Mouse (Mus musculus) lung, embryonic 15.5 days (tissue): Measurements from ENCODE around the gene Gng7. TPM values are rescaled to one million over a fixed set of nuclear protein-coding genes. Genes with fewer than 3 reads are reported as not detected.
"Not testable (repeated sequence)": the region's sequence is repeated elsewhere in the genome, so short reads cannot be mapped to it uniquely, and the experiment has no call there.

Experiments used
- ATAC-seq: fragments of 200-750 bp; cut with Nextera tagmentation; 2 replicates; pipeline ENCODE4 v1.8.0; 2017; ENCODE audit warnings: moderate number of reproducible peaks, borderline replicate concordance; ENCODE audit not compliant: low FRiP score, low TSS enrichment; ENCODE audit errors: extremely low read depth
- H3K27ac ChIP-seq: fragments of 300-500 bp; sonication (generic); 2 replicates; pipeline ENCODE4 v1.5.1; 2015; ENCODE audit warnings: moderate library complexity, mild to moderate bottlenecking, inconsistent platforms
- H3K27me3 ChIP-seq: fragments of 300-500 bp; sonication (generic); 2 replicates; pipeline ENCODE4 v1.6.1; 2015; ENCODE audit warnings: inconsistent platforms
- H3K36me3 ChIP-seq: fragments of 300-500 bp; sonication (generic); 2 replicates; pipeline ENCODE4 v1.6.1; 2015; ENCODE audit warnings: inconsistent platforms
- H3K4me1 ChIP-seq: fragments of 300-500 bp; sonication (generic); 2 replicates; pipeline ENCODE4 v1.6.1; 2015; ENCODE audit warnings: inconsistent platforms
- H3K4me2 ChIP-seq: fragments of 300-500 bp; sonication (generic); 2 replicates; pipeline ENCODE4 v1.6.1; 2015; ENCODE audit warnings: inconsistent platforms, mild to moderate bottlenecking, moderate library complexity
- H3K4me3 ChIP-seq: fragments of 300-500 bp; sonication (generic); 2 replicates; pipeline ENCODE4 v1.5.1; 2015; ENCODE audit warnings: mild to moderate bottlenecking, inconsistent platforms
- H3K9ac ChIP-seq: fragments of 300-500 bp; sonication (generic); 2 replicates; pipeline ENCODE4 v1.6.1; 2015; ENCODE audit warnings: inconsistent platforms
- H3K9me3 ChIP-seq: fragments of 300-500 bp; sonication (generic); 2 replicates; pipeline ENCODE4 v1.6.1; 2016; ENCODE audit warnings: inconsistent platforms
- WGBS: fragments of 180-500 bp; shearing (Covaris S2); methylation state at CpG from one replicate; pipeline ENCODE4 v1.1.7; 2015; 5-methylcytosine and 5-hydroxymethylcytosine counted together
- polyA plus RNA-seq: library from polyadenylated mRNA; unstranded; fragments of >200 nt; fragmentation: Nextera tagmentation; extraction: Ambion mirVana; gene quantifications from 2 replicates; pipeline ENCODE4 v1.2.1, GENCODE M21; 2015

Gng7 gene
- polyA plus RNA-seq, 1 experiment from 2014 or later: 6.6 TPM

DNA sequence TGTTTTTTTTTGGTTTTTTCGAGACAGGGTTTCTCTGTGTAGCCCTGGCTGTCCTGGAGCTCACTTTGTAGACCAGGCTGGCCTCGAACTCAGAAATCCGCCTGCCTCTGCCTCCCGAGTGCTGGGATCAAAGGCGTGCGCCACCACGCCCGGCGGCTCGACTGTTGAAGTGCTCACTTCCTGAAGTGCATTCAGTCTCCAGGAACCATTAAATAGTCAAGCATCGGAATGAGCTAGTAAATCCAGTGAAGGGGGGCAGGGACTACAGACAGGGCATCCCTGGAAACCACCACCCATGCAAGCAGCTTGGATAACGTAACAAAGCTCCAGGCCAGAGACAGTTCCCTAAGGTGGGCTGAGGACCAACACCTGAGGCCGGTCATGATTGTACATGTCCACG is 30.5 kb upstream of the Gng7 start:
- not testable (repeated sequence) for H3K9me3 ChIP-seq, H3K27ac ChIP-seq, ATAC-seq, H3K4me1 ChIP-seq, H3K27me3 ChIP-seq, H3K4me2 ChIP-seq, H3K4me3 ChIP-seq, H3K9ac ChIP-seq
- WGBS: 84% methylated on average over 14 of the region's 14 CpGs
- H3K36me3 ChIP-seq: peaks cover 71% of the 10 kb centered on the region

DNA sequence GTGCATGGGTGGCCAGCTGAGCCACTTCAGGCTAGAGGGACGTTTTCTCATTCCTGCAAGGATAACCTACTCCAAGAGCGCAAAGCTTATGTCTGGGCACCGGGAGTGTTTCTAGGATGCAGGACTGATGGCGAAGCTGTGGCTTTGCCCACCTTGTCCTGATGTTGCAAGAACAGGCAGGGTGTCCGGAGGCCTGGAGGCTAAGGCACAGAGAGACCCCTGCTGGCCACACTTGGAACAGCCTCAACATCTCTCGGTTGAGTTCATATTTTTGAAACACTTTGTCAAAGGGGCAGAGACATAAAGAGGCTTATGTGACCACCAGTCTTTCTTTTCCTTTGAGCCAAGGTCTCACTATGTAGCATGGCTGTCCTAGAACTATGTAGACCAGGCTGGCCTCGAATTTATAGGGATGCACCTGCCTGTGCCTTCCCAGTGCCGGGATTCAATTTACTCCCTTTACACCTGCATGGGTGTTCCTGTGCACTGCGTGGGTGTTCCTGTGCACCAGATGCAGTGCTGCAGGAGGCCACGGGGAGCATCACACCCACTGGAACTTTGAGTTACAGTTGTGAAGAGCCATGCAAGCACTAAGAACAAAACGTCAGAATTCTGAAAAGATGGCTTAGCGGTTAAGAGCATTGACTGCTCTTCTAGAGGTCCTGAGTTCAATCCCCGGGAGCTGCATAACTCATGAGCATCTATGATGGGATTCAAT is 26.9 kb upstream of the Gng7 start:
- Histone ChIP-seq H3K9me3 (no peaks in the 10 kb centered on the region), H3K36me3 (peaks cover 35% of the 10 kb centered on the region), H3K4me3 (no peak overlapping the region), H3K9ac (no peak overlapping the region), H3K4me2 (no peak overlapping the region), H3K27me3 (no peaks in the 10 kb centered on the region), H3K4me1 (peaks cover 4% of the 10 kb centered on the region; the same call in 1 of the 2 replicates), H3K27ac (no peak overlapping the region)
- 27% methylated on average over 13 of the region's 13 CpGs for WGBS
- no peak for ATAC-seq

DNA sequence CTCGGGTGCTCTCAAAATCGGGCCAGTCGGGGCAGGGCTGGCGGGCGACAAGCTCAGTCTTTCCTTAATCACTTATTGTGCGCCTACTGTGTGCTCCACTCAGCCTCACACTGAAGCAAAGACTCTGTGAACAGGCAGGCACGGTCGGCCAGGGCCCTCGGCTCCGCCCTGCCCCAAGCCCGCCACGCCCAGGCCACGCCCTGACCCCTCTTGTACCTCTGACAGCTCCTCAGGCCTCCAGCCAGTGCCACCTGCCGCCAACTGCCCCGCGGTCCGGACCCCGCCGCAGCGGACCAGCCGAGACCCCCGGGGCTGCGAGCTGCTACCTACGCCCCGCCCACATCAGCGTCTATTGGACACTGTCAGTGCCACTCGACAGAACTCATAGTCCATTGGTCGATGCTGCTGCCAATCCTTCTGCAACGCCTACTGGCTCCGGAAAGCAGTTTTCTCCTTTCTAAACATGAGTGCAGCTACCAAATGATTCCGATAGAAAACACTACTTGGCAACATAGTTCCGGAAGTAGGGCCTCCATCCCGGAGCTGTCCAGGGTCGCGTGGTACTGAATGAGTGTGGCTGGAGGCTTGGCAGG is 22.3 kb upstream of the Gng7 start, which contains the start of gene Slc39a3:
TSS of gene Slc39a3 (minus strand) at position 439 of the 593 bp plus-strand sequence.
- ATAC-seq: peak; percentile 98
- Histone ChIP-seq H3K4me3 (peak within 1 kb of the TSS; percentile 76), H3K4me1 (peaks cover 4% of the 10 kb centered on the region; the same call in 1 of the 2 replicates), H3K4me2 (peak within 1 kb of the TSS; percentile 79), H3K27me3 (no peaks in the 10 kb centered on the region), H3K36me3 (peaks cover 7% of the 10 kb centered on the region; the same call in 1 of the 2 replicates), H3K27ac (peak within 1 kb of the TSS; percentile 25), H3K9me3 (no peaks in the 10 kb centered on the region), H3K9ac (peak within 1 kb of the TSS; percentile 64)
- WGBS: 1% methylated on average over 35 of the region's 35 CpGs

DNA sequence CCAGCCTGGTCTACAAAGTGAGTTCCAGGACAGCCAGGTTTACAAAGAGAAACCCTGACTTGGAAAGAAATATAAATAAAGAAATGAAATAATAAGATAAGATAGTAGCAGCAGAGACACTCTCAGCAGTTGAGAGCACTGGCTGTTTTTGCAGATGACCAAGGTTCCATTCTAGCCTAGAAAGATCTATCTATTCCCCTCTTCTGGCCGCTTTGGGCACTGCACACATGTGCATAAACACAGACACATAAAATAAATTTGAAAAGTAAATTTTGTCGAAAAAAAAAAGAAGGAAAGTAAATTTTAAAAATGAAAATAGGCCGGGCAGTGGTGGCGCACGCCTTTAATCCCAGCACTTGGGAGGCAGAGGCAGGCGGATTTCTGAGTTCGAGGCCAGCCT is 21.5 kb upstream of the Gng7 start:
- Histone ChIP-seq H3K9me3 (no peaks in the 10 kb centered on the region), H3K27me3 (no peaks in the 10 kb centered on the region), H3K27ac (no peak overlapping the region), H3K4me1 (peaks cover 4% of the 10 kb centered on the region; the same call in 1 of the 2 replicates), H3K4me2 (no peak overlapping the region), H3K4me3 (no peak overlapping the region), H3K36me3 (peaks cover 7% of the 10 kb centered on the region; the same call in 1 of the 2 replicates), H3K9ac (no peak overlapping the region)
- 75% methylated on average over 7 of the region's 7 CpGs for WGBS
- no peak for ATAC-seq

DNA sequence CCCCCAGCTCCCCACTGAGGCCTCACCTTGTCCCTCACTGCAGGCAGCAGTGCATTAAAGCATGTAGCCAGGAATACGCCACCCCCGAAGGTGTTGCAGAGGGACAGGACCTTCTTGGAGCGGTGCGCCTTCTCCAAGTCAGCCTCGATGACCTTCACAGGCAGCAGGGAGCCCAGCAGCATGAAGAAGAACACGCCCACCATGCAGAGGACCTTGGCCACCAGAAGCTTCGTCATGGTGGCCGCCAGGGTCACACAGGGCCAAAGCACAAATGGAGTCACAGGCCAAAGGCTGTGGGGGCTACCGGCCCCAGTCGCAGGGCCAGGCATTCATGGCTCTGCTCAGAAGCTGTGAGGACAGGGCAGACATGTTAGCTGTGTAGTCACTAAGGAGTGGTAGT is 18.8 kb upstream of the Gng7 start:
- no peaks in the 10 kb centered on the region for H3K9me3 ChIP-seq
- WGBS: 79% methylated on average over 10 of the region's 10 CpGs
- peaks cover 4% of the 10 kb centered on the region; the same call in 1 of the 2 replicates for H3K4me1 ChIP-seq
- no peaks in the 10 kb centered on the region for H3K27me3 ChIP-seq
- no peak overlapping the region for H3K27ac ChIP-seq
- peaks cover 10% of the 10 kb centered on the region; the same call in 1 of the 2 replicates for H3K36me3 ChIP-seq
- no peak overlapping the region for H3K4me3 ChIP-seq
- H3K4me2 ChIP-seq: no peak overlapping the region
- no peak overlapping the region for H3K9ac ChIP-seq
- no peak for ATAC-seq

DNA sequence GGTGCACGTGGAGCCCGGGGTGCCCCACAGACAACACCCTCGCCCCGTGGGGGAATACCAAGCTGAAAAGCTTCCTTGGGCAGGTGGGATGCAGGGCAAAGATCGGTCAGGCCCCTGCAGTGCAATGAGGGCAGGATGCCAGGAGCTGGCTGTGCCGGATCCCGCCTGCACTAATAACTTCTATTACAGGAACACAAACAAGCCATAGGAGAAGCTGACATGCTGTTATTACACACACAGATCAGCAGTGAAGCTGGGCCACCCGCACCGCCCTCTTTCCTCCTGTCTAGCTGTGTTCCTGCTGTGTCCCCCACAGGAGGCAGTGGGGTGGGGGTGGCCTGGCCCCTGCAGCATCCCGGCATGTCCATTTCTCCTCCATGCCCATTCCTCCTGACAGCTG is 14.3 kb upstream of the Gng7 start:
- H3K4me3 ChIP-seq: no peak overlapping the region
- 58% methylated on average over 10 of the region's 10 CpGs for WGBS
- peaks cover 23% of the 10 kb centered on the region for H3K27me3 ChIP-seq
- H3K9ac ChIP-seq: no peak overlapping the region
- no peak overlapping the region for H3K27ac ChIP-seq
- H3K36me3 ChIP-seq: peaks cover 10% of the 10 kb centered on the region; the same call in 1 of the 2 replicates
- H3K4me1 ChIP-seq: peaks cover 5% of the 10 kb centered on the region
- no peak overlapping the region for H3K4me2 ChIP-seq
- H3K9me3 ChIP-seq: no peaks in the 10 kb centered on the region
- no peak for ATAC-seq

DNA sequence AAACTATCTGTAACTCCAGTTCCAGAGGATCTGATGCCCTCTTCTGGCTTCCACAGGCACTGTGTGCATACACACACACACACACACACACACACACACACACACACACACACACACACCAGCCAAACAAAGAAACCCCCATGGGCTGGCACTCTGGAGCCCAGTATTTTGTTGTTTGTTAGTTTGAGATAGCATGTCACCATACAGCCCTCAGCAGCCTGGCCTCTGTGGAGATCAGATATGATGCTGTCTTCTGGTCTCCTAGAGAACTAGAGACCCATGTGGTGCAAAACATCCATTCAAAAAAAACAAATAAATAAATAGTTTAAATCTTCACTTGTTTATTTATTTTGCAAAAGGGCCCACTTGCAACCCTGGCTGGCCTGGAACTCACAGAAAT is 13.5 kb upstream of the Gng7 start:
- Histone ChIP-seq H3K4me3 (no peak overlapping the region), H3K27ac (no peak overlapping the region), H3K27me3 (peaks cover 30% of the 10 kb centered on the region), H3K9me3 (no peaks in the 10 kb centered on the region), H3K4me2 (no peak overlapping the region), H3K4me1 (peaks cover 5% of the 10 kb centered on the region), H3K36me3 (peaks cover 10% of the 10 kb centered on the region; the same call in 1 of the 2 replicates), H3K9ac (no peak overlapping the region)
- no peak for ATAC-seq

DNA sequence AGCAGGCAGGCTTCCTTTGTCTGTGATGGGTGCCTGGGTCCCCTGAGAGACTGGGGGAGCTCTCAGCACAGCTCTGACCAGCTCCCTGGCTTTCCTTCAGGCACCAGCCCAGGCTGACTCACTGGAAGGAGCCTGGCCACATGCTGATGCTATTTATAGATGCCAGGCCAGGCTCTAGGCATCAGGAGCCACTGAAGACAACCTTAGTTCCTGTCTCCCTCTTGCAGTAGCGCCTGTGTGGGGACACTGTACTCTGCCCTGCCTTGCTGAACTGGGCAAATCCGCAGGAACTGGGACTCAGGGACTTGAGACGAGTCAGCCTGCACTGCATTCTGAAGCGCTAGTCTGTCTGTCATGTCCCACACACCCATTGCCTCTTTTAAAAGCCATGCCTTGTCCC is 12.6 kb upstream of the Gng7 start:
- ATAC-seq: no peak
- 51% methylated on average over 4 of the region's 4 CpGs for WGBS
- Histone ChIP-seq H3K36me3 (peaks cover 2% of the 10 kb centered on the region; the same call in 1 of the 2 replicates), H3K4me3 (no peak overlapping the region), H3K4me2 (no peak overlapping the region), H3K9ac (no peak overlapping the region), H3K27ac (no peak overlapping the region), H3K4me1 (peaks cover 5% of the 10 kb centered on the region), H3K27me3 (peaks cover 38% of the 10 kb centered on the region), H3K9me3 (no peaks in the 10 kb centered on the region)

DNA sequence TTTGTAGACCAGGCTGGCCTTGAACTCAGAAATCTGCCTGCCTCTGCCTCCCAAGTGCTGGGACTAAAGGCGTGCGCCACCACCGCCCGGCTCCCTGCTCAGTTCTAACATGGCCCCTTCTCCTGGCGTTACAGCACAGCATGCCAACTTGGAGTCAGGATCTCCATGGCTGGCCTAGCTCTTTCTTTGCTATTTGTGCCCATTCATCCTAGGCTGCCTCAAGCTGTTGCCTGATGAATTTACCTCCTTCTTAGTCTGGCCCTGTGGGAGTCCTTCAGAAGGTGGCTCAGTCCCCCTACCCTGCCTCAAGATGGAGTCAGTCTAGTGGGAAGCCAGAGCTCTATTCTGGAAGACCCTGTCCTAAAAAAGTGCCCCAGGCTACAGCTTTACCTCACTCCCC is 12.1 kb upstream of the Gng7 start:
- H3K4me1 ChIP-seq: peaks cover 5% of the 10 kb centered on the region
- no peak overlapping the region for H3K4me3 ChIP-seq
- H3K36me3 ChIP-seq: peaks cover 2% of the 10 kb centered on the region; the same call in 1 of the 2 replicates
- no peak overlapping the region for H3K9ac ChIP-seq
- H3K4me2 ChIP-seq: no peak overlapping the region
- 89% methylated on average over 5 of the region's 5 CpGs for WGBS
- no peak overlapping the region for H3K27ac ChIP-seq
- peaks cover 43% of the 10 kb centered on the region for H3K27me3 ChIP-seq
- no peaks in the 10 kb centered on the region for H3K9me3 ChIP-seq
- no peak for ATAC-seq

DNA sequence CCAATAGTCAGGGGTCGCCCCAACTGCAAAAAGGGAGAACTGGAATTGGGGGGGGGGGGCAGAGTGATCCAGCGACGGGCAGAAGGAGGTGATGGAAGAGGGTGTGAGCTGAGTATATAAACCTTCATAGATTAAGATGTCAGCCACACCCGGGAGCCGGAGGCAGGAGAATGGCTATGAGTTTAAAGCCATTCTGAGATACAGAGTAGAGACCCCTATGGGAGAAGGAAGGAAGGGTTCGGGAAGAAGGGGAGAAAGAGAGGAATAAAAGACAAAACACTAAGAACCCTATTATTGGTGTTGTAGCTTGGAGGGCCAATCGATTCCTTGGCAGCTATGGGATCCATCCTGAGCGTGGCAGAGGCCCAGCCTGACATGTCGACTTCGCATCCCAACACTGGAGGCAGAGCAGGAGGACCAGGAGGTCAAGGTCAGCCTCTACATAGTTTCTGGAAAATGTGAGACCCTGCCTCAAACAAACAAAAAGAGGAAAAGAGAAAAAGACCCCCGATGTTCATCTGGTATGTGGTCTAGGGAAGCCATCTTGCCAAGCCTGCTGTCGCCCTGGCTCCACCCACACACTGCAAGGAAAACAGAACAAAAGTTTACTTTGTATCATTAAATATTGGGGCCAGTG is 11.0 kb upstream of the Gng7 start, which contains the start of gene Diras1:
TSS of gene Diras1 (minus strand) at position 24 of the 637 bp plus-strand sequence.
- ATAC-seq: no peak
- Histone ChIP-seq H3K4me1 (peaks cover 5% of the 10 kb centered on the region), H3K36me3 (no peaks in the 10 kb centered on the region), H3K4me2 (peak within 1 kb of the TSS; percentile 51), H3K27me3 (peaks cover 52% of the 10 kb centered on the region), H3K27ac (no peak within 1 kb of the TSS), H3K4me3 (peak within 1 kb of the TSS; percentile 24), H3K9me3 (no peaks in the 10 kb centered on the region), H3K9ac (no peak within 1 kb of the TSS)
- 38% methylated on average over 12 of the region's 12 CpGs for WGBS

DNA sequence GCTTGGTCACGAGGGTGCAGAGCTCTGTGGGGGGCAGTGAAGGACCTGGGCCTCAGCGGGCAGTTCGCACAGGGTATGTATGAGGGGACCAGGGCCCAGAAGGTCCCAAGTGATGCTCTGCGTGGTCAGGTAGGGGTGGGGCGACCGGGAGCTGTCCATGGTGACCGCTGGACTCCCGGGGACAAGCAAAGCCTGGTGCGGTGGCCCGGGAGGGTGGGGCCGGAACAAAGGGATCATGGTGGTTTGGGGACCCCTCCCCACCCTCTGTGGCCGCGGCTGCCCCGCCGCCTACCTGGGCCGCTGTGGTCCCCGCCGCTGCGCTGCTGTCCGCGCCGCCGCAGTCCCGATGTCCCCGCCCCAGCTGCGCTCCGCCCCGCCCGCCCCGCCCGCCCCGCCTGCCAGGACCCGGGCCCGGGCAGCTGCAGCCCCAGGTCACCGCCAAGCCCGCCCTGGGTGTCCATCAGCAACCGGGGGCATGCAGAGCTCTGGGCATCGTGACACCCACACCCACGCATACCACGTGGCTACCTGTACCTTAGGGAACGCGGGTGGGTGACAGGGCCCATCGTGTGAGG is 10.4 kb upstream of the Gng7 start:
- H3K4me1 ChIP-seq: peaks cover 5% of the 10 kb centered on the region
- H3K27ac ChIP-seq: no peak overlapping the region
- 3% methylated on average over 24 of the region's 43 CpGs for WGBS
- ATAC-seq: peak; percentile 6; the same call in 1 of the 2 replicates
- peak overlapping the region; percentile 51 for H3K4me2 ChIP-seq
- peaks cover 52% of the 10 kb centered on the region for H3K27me3 ChIP-seq
- no peak overlapping the region for H3K9ac ChIP-seq
- no peaks in the 10 kb centered on the region for H3K36me3 ChIP-seq
- H3K4me3 ChIP-seq: peak overlapping the region; percentile 24
- H3K9me3 ChIP-seq: no peaks in the 10 kb centered on the region
